8 mouse cellular contexts compared by ENCODE assay signal in genomic region chr8:91801839-91802238, GRCm38 (mm10). TPM values are rescaled to one million over a fixed set of nuclear protein-coding genes. Genes with fewer than 3 reads are reported as not detected.
DNase-seq lines count a peak whose midpoint lies in the region; ATAC-seq lines count a peak whose summit lies in the region.

Gene Irx3, minus strand, starts transcription at chr8:91802067.

- H3K4me1 ChIP-seq in hindbrain, embryonic 16.5 days (ENCODE audit: control insufficient read depth, insufficient read depth, low read depth, low read length) = peaks cover 44% of the 10 kb centered on the region
- peaks cover 45% of the 10 kb centered on the region for H3K4me1 ChIP-seq in liver, embryonic 13.5 days (replicated peaks)
- H3K4me1 ChIP-seq in neural tube, embryonic 14.5 days (ENCODE audit: control insufficient read depth, insufficient read depth, low read length) = peaks cover 39% of the 10 kb centered on the region

- peak within 1 kb of the TSS; percentile 88 for H3K4me2 ChIP-seq in hindbrain, embryonic 16.5 days (ENCODE audit: low read length)
- H3K4me2 ChIP-seq in liver, embryonic 13.5 days = peak within 1 kb of the TSS; percentile 68
- H3K4me2 ChIP-seq in neural tube, embryonic 14.5 days (ENCODE audit: low read depth, low read length) = peak within 1 kb of the TSS; percentile 84

- ATAC-seq in hindbrain, embryonic 16.5 days = peak; percentile 78
- peak; percentile 33 for ATAC-seq in liver, embryonic 13.5 days (ENCODE audit: low read depth)
- peak; percentile 50 for ATAC-seq in neural tube, embryonic 14.5 days (ENCODE audit: low read depth)
- no peak for ATAC-seq in monocyte, adult 5-6 weeks (replicated peaks; ENCODE audit: insufficient number of reproducible peaks, low FRiP score, low TSS enrichment, poor library complexity, severe bottlenecking)

- peak within 1 kb of the TSS; percentile 64 for H3K4me3 ChIP-seq in hindbrain, embryonic 16.5 days (ENCODE audit: low read length)
- H3K4me3 ChIP-seq in liver, embryonic 13.5 days (replicated peaks) = peak within 1 kb of the TSS; percentile 51
- H3K4me3 ChIP-seq in neural tube, embryonic 14.5 days (ENCODE audit: low read depth, low read length) = peak within 1 kb of the TSS; percentile 48

- H3K27me3 ChIP-seq in hindbrain, embryonic 16.5 days (replicated peaks; ENCODE audit: control insufficient read depth, insufficient read depth, low read length) = peaks cover 20% of the 10 kb centered on the region
- H3K27me3 ChIP-seq in liver, embryonic 13.5 days = peaks cover 100% of the 10 kb centered on the region
- H3K27me3 ChIP-seq in neural tube, embryonic 14.5 days (ENCODE audit: control insufficient read depth, insufficient read depth, low read length) = peaks cover 38% of the 10 kb centered on the region

- WGBS in hindbrain, embryonic 16.5 days = under 1% methylated on average over 33 of the region's 33 CpGs
- under 1% methylated on average over 33 of the region's 33 CpGs for WGBS in liver, embryonic 13.5 days (ENCODE audit: insufficient replicate concordance)
- WGBS in neural tube, embryonic 14.5 days = under 1% methylated on average over 31 of the region's 33 CpGs

- H3K9me3 ChIP-seq in hindbrain, embryonic 16.5 days (ENCODE audit: control insufficient read depth, low read length) = no peaks in the 10 kb centered on the region
- no peaks in the 10 kb centered on the region for H3K9me3 ChIP-seq in liver, embryonic 13.5 days (replicated peaks)
- no peaks in the 10 kb centered on the region for H3K9me3 ChIP-seq in neural tube, embryonic 14.5 days (ENCODE audit: control insufficient read depth, low read length)

- peak within 1 kb of the TSS; percentile 87 for H3K27ac ChIP-seq in hindbrain, embryonic 16.5 days (ENCODE audit: low read depth, low read length)
- H3K27ac ChIP-seq in liver, embryonic 13.5 days = no peak within 1 kb of the TSS
- H3K27ac ChIP-seq in neural tube, embryonic 14.5 days (ENCODE audit: low read depth, low read length) = peak within 1 kb of the TSS; percentile 78

- peak within 1 kb of the TSS; percentile 78 for H3K9ac ChIP-seq in hindbrain, embryonic 16.5 days (ENCODE audit: low read depth, low read length)
- no peak within 1 kb of the TSS for H3K9ac ChIP-seq in liver, embryonic 13.5 days
- H3K9ac ChIP-seq in neural tube, embryonic 14.5 days (replicated peaks; ENCODE audit: low read depth, low read length) = peak within 1 kb of the TSS; percentile 65

- peak; percentile 93 for DNase-seq in adrenal gland, adult 2 months
- peak; percentile 66 to 73 for DNase-seq in cerebellum, postnatal 14 days
- DNase-seq in gastrocnemius, postnatal 10 days = peak; percentile 56
- no peak for DNase-seq in liver, embryonic 13.5 days
- DNase-seq in layer of hippocampus, adult 18-20 months (ENCODE audit: low spot score in 2 of 2) = no peak

- H3K36me3 ChIP-seq in hindbrain, embryonic 16.5 days (ENCODE audit: control insufficient read depth, insufficient read depth, low read length) = no peaks in the 10 kb centered on the region
- H3K36me3 ChIP-seq in liver, embryonic 13.5 days = no peaks in the 10 kb centered on the region
- no peaks in the 10 kb centered on the region for H3K36me3 ChIP-seq in neural tube, embryonic 14.5 days (ENCODE audit: control insufficient read depth, insufficient read depth, low read length)

RNA-seq across cellular contexts. Expression of gene Irx3, which starts in this region (rescaled TPM):
- 10 to 100 TPM in 1 of 2 experiments, 1 to 10 TPM in 1; 7.4 to 14.6 TPM for total RNA-seq in adrenal gland, adult 2 months (2021)
- 28.8 and 33.6 TPM in 2 replicates for polyA plus RNA-seq in adrenal gland, adult 2 months (2012; rRNA removed)
- 1 to 10 TPM in 1 of 2 experiments, under 1 TPM in 1; 0.47 to 1.4 TPM for total RNA-seq in gastrocnemius, postnatal 10 days (2021)
- 9.0 and 10.5 TPM in 2 replicates for polyA plus RNA-seq in hindbrain, embryonic 16.5 days (2015; fragmentation: Nextera tagmentation; extraction: Ambion mirVana)
- 0.06 and 0.15 TPM in 2 replicates for polyA plus RNA-seq in liver, embryonic 13.5 days (2015; fragmentation: Nextera tagmentation; extraction: Ambion mirVana)
- polyA plus RNA-seq in neural tube, embryonic 14.5 days (2014; fragmentation: Nextera tagmentation; extraction: Ambion mirVana) = 4.1 and 4.5 TPM in 2 replicates
- total RNA-seq in monocyte, adult 5-6 weeks (2017) = not detected in 3 replicates
- under 1 TPM; 0.36 to 0.42 TPM for total RNA-seq in layer of hippocampus, adult 18-20 months (2021)

Comparison
In these comparisons a context has a peak if more than half of its experiments do, and no peak if none do; other contexts are left out.
1. Peak in ATAC-seq, H3K4me3 ChIP-seq and H3K4me2 ChIP-seq in liver, embryonic 13.5 days; RNA of the gene not detected or under 1 TPM.
2. DNase-seq: peak in adrenal gland, adult 2 months (single experiment), cerebellum, postnatal 14 days (2 of 2) and gastrocnemius, postnatal 10 days (single experiment); none in liver, embryonic 13.5 days (single experiment) and layer of hippocampus, adult 18-20 months (0 of 2).
3. Peak in every context shown above with its lines, with median percentiles within 50 percentile points of each other: H3K4me2 ChIP-seq and H3K4me3 ChIP-seq.